Mouse (Mus musculus) forebrain, embryonic 14.5 days (tissue): ENCODE measurements around the gene Atl1. TPM values are rescaled to one million over a fixed set of nuclear protein-coding genes. Genes with fewer than 3 reads are reported as not detected.
A peak's percentile ranks its signal among the peaks of the same experiment; 100 is the strongest.

Source experiments
- ATAC-seq: fragments of 200-750 bp; cut with Nextera tagmentation; 2 replicates; pipeline ENCODE4 v1.8.0; 2017; ENCODE audit warnings: mild to moderate bottlenecking, moderate library complexity
- DNase-seq: peaks from one replicate; pipeline ENCODE4 v3.0.0-alpha.2; 2015; ENCODE audit warnings: low spot score
- H3K27ac ChIP-seq: fragments of 300-500 bp; sonication (generic); 2 replicates; pipeline ENCODE4 v1.5.1; 2014; ENCODE audit warnings: low read depth, mild to moderate bottlenecking, control low read depth, low read length, moderate library complexity
- H3K27me3 ChIP-seq: fragments of 300-500 bp; sonication (generic); replicated peaks from 2 replicates; pipeline ENCODE4 v1.6.1; 2014; ENCODE audit warnings: low read length, control low read depth, mixed read lengths; ENCODE audit not compliant: control insufficient read depth, insufficient read depth
- H3K36me3 ChIP-seq: fragments of 300-500 bp; sonication (generic); 2 replicates; pipeline ENCODE4 v1.6.1; 2014; ENCODE audit warnings: low read length, control low read depth; ENCODE audit not compliant: control insufficient read depth, insufficient read depth
- H3K4me1 ChIP-seq: fragments of 300-500 bp; sonication (generic); 2 replicates; pipeline ENCODE4 v1.6.1; 2014; ENCODE audit warnings: antibody characterized with exemption, low read length, control low read depth; ENCODE audit not compliant: control insufficient read depth, insufficient read depth
- H3K4me2 ChIP-seq: fragments of 300-500 bp; sonication (generic); 2 replicates; pipeline ENCODE4 v1.6.1; 2014; ENCODE audit warnings: mild to moderate bottlenecking, control low read depth, low read length
- H3K4me3 ChIP-seq: fragments of 300-500 bp; sonication (generic); 2 replicates; pipeline ENCODE4 v1.5.1; 2014; ENCODE audit warnings: low read depth, low read length, control low read depth
- H3K9ac ChIP-seq: fragments of 300-500 bp; sonication (generic); 2 replicates; pipeline ENCODE4 v1.6.1; 2014; ENCODE audit warnings: mild to moderate bottlenecking, low read length, control low read depth, moderate library complexity
- H3K9me3 ChIP-seq: fragments of 300-500 bp; sonication (generic); replicated peaks from 2 replicates; pipeline ENCODE4 v1.6.1; 2016; ENCODE audit warnings: low read length, control low read depth, mixed read lengths; ENCODE audit not compliant: control insufficient read depth
- whole genome bisulfite sequencing: fragments of 180-500 bp; shearing (Covaris S2); extraction: QIAGEN DNeasy Blood & Tissue Kit; methylation state at CpG from one replicate; pipeline ENCODE4 v1.1.7; 2014; 5-methylcytosine and 5-hydroxymethylcytosine counted together
- polyA plus RNA-seq: library from polyadenylated mRNA; unstranded; fragments of >200 nt; fragmentation: Nextera tagmentation; extraction: Ambion mirVana; gene quantifications from 2 replicates; pipeline ENCODE4 v1.2.1, GENCODE M21; 2014

Gene Atl1
- polyA plus RNA-seq, 1 experiment from 2014 or later, result 106 TPM

DNA sequence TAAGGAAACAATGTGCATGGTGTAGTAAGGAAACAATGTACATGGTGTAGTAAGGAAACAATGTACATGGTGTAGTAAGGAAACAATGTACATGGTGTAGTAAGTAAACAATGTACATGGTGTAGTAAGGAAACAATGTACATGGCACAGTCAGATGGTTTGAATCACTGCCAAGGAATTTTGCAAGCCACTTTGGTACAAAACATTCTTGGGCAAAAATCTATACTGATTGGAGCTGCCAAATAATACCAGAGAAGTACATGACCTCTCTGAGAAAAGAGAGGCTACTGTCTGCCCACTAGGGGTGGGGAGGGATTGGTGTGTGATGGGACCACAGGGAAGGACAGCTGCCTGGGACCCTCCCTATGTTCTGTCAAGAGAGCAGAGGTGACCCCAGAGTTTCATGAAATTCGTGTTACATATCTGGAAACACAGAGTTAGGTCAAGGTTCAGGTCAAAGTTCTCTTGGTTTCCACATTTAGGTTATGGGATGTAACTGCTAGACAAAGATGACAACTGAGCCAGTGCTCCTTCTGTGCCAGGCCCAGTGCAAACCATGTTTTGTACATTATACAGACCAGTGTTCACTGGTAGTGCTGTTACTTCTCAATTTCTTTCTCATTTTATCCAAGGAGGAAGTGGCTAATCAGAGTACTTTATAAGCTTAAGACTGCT lies 49.4 kb downstream of the Atl1 start:
- no peak overlapping the region for H3K4me2 ChIP-seq
- no peak overlapping the region for H3K9ac ChIP-seq
- peaks cover 31% of the 10 kb centered on the region for H3K36me3 ChIP-seq
- H3K27me3 ChIP-seq, result no peaks in the 10 kb centered on the region
- H3K4me3 ChIP-seq, result no peak overlapping the region
- no peaks in the 10 kb centered on the region for H3K4me1 ChIP-seq
- 68% methylated on average over 1 of the region's 1 CpGs for WGBS
- no peak for ATAC-seq
- H3K27ac ChIP-seq, result no peak overlapping the region
- DNase-seq, result no peak
- H3K9me3 ChIP-seq, result no peaks in the 10 kb centered on the region

DNA sequence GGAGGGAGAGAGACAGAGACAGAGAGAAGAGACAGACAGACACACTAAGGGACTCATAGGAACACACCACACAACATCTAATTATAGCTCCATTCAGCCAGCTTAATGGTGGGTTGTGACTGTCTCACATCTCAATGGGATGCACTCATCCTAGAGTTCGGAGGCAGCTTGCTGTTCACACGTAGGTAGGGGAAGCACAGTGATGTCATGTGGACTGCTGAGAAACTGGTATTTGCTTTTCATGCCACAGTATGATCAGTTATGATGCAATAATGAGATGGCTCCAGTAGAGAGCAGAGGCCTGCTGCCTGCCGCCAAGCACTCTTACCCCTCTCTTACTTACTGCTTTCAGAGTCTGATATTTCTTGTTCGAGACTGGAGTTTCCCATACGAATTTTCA lies 53.4 kb downstream of the Atl1 start:
- DNase-seq, result no peak
- Histone ChIP-seq H3K9ac (no peak overlapping the region), H3K27ac (no peak overlapping the region), H3K4me3 (no peak overlapping the region), H3K27me3 (no peaks in the 10 kb centered on the region), H3K4me2 (no peak overlapping the region), H3K4me1 (no peaks in the 10 kb centered on the region), H3K9me3 (no peaks in the 10 kb centered on the region), H3K36me3 (peaks cover 26% of the 10 kb centered on the region)
- 91% methylated on average over 5 of the region's 5 CpGs for WGBS
- no peak for ATAC-seq

DNA sequence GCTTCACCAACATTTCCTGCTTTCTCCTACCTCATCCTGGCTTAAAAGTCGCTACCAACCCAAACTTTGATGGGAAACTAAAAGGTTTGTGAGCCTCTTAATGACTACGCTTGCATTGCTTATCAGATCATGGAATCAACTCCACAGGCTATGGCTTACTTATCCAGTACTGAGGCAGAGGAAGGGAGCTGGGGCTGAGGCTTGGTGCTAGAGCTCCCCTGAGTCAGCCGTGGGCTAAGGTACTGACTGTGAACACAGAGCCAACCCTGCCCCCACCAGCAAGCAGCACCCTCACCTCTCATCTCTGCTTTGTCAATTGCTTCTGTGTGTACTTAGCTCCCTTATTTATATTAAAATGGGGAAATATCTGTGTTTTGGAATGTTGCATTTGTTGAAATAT lies 55.1 kb downstream of the Atl1 start:
- 90% methylated on average over 3 of the region's 3 CpGs for WGBS
- Histone ChIP-seq H3K9ac (no peak overlapping the region), H3K4me3 (no peak overlapping the region), H3K4me2 (no peak overlapping the region), H3K27ac (no peak overlapping the region), H3K36me3 (peaks cover 26% of the 10 kb centered on the region), H3K9me3 (no peaks in the 10 kb centered on the region), H3K4me1 (no peaks in the 10 kb centered on the region), H3K27me3 (no peaks in the 10 kb centered on the region)
- DNase-seq (no peak), ATAC-seq (no peak)

DNA sequence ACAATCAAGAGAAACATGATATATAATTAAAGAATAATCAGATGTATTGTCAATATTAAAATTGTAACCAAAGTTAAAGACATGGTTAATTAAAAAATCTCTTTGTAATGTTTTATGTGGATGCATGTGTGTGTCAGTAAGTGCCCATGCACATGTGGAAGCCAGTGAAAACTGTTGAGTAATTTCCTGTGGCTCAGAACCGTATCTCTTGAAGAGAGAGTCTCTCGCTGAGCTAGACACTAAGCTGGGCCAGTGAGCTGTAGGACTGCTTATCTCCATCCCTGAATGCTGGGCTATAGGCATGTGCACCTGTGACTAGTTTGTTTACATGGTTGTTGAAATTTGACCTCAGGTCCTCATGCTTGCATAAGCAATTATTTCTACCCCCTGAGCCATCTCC lies 65.0 kb downstream of the Atl1 start:
- Histone ChIP-seq H3K9me3 (no peaks in the 10 kb centered on the region), H3K27me3 (no peaks in the 10 kb centered on the region), H3K4me3 (no peak overlapping the region), H3K4me2 (no peak overlapping the region), H3K9ac (no peak overlapping the region), H3K36me3 (peaks cover 58% of the 10 kb centered on the region), H3K4me1 (no peaks in the 10 kb centered on the region), H3K27ac (no peak overlapping the region)
- DNase-seq, result no peak
- WGBS, result 94% methylated on average over 2 of the region's 2 CpGs
- no peak for ATAC-seq

DNA sequence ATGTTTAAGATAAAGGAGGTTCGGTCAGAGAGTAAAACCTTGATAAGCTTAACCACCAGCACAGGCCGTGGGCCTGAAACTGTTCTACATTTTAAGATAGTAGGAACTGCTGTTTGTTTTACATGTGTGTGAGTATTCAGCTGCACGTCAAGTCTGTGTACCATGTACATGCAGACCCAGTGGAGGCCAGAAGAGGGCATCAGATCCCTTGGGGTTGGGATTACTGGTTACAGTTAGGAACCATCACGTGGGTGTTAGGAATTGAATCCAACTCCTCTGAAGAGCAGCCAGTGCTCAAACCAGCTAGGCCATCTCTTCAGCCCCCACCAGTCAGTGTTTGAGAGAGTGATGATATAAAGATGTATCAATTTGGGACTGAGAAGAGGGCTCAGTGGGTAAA lies 70.1 kb downstream of the Atl1 start:
- Histone ChIP-seq H3K4me1 (no peaks in the 10 kb centered on the region), H3K9ac (no peak overlapping the region), H3K9me3 (no peaks in the 10 kb centered on the region), H3K27ac (no peak overlapping the region), H3K4me3 (no peak overlapping the region), H3K36me3 (peaks cover 78% of the 10 kb centered on the region), H3K27me3 (no peaks in the 10 kb centered on the region), H3K4me2 (no peak overlapping the region)
- ATAC-seq (no peak), DNase-seq (peak; percentile 65)
- 60% methylated on average over 4 of the region's 4 CpGs for WGBS

DNA sequence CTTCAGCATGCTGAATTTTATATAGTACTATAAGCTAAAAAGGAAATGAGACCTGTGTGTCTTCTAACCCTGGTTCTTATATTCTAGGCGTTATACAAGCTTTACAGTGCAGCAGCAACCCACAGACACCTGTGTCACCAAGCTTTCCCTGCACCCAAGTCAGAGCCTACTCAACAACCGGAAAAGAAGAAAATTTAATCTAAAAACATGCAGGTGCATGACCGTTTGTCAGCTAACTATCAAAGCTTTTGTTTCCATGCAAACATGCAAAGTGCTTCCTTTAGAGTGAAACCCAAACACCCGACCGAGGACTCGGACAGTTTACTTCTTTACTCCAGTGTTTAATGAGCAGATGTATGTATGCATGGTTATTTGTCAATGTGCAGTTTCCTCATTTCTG lies 70.7 kb downstream of the Atl1 start:
- Histone ChIP-seq H3K9ac (no peak overlapping the region), H3K4me1 (no peaks in the 10 kb centered on the region), H3K36me3 (peaks cover 80% of the 10 kb centered on the region), H3K27me3 (no peaks in the 10 kb centered on the region), H3K9me3 (no peaks in the 10 kb centered on the region), H3K4me3 (no peak overlapping the region), H3K27ac (no peak overlapping the region), H3K4me2 (no peak overlapping the region)
- ATAC-seq (no peak), DNase-seq (no peak)
- 92% methylated on average over 6 of the region's 6 CpGs for WGBS

DNA sequence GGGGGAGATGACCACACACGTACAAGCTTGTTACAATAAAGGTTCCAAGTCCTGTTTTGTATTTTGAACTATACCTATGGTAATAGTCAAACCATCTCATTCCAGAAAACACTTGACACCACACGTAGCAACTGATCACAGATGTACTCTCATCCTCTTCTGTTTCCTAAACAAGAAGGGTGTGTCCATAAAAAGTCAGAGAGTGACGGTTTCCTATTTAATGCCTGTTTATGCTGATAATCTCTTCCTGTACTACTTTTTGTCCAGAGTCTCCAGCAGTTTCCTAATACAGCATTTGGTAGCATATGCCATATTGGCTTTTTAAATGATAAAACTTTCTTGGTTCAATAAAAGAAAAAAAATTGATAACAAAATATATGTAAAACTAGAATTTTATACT lies 73.2 kb downstream of the Atl1 start:
- Histone ChIP-seq H3K9ac (no peak overlapping the region), H3K27me3 (no peaks in the 10 kb centered on the region), H3K36me3 (peaks cover 74% of the 10 kb centered on the region), H3K4me2 (no peak overlapping the region), H3K27ac (no peak overlapping the region), H3K4me1 (no peaks in the 10 kb centered on the region), H3K4me3 (no peak overlapping the region), H3K9me3 (no peaks in the 10 kb centered on the region)
- DNase-seq (no peak), ATAC-seq (no peak)
- WGBS, result 88% methylated on average over 3 of the region's 3 CpGs

DNA sequence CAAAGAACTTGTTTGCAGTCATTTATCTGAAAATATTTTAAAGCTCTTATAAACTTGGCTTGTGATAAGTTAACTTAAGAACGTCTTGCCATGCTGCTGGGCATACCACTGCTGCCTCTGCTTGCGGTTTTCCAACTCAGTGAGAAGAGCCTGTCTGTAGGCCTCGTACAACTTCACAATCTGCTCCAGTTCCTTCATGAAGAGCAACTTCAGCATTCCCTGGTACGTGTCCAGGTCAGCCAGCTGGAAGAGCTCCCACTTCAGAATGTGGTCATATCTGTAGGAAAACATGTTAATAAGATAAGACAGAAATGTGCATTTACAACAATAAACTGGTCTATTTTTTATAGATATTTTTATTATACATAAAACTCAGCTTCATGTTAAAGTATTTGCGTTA lies 73.7 kb downstream of the Atl1 start:
- Histone ChIP-seq H3K27me3 (no peaks in the 10 kb centered on the region), H3K27ac (no peak overlapping the region), H3K36me3 (peaks cover 76% of the 10 kb centered on the region), H3K4me2 (no peak overlapping the region), H3K9me3 (no peaks in the 10 kb centered on the region), H3K4me3 (no peak overlapping the region), H3K9ac (no peak overlapping the region), H3K4me1 (no peaks in the 10 kb centered on the region)
- no peak for DNase-seq
- WGBS, result 93% methylated on average over 5 of the region's 5 CpGs
- ATAC-seq, result no peak

DNA sequence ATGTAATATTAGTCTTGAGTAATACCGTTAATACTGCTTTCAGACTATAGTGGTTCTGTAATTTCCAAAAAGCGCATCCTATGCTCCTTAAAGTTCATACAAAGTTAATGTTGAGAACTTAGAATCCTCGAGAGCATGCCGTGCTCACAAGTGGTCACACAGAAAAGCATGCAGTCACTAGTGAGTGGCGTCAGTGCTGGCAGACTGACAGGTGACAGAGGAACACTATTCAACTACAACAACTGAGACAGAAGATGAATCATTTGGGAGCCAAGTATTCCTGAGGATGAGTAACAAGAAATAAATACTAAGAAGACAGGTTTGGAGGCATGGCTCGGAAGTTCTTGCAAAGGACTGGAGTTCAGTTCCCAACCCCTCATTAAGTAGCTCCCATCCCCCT lies 74.7 kb downstream of the Atl1 start:
- Histone ChIP-seq H3K36me3 (peaks cover 74% of the 10 kb centered on the region), H3K4me1 (no peaks in the 10 kb centered on the region), H3K27me3 (no peaks in the 10 kb centered on the region), H3K9me3 (no peaks in the 10 kb centered on the region), H3K27ac (no peak overlapping the region), H3K9ac (no peak overlapping the region), H3K4me3 (no peak overlapping the region), H3K4me2 (no peak overlapping the region)
- no peak for DNase-seq
- WGBS, result 84% methylated on average over 6 of the region's 6 CpGs
- ATAC-seq, result no peak
